Mouse (Mus musculus) bone marrow macrophage, adult 2 months (primary cell): ENCODE measurements around the gene Hspb9. TPM values are rescaled to one million over a fixed set of nuclear protein-coding genes. Genes with fewer than 3 reads are reported as not detected.

Experiments
- H3K27ac ChIP-seq: 2 replicates; pipeline ENCODE4 v1.5.1; 2012; ENCODE audit warnings: low read depth, low read length; ENCODE audit not compliant: insufficient read depth
- H3K4me1 ChIP-seq: 2 replicates; pipeline ENCODE4 v1.6.1; 2012; ENCODE audit warnings: low read length; ENCODE audit not compliant: control insufficient read depth, insufficient read depth
- H3K4me3 ChIP-seq: 2 replicates; pipeline ENCODE4 v1.5.1; 2012; ENCODE audit warnings: mild to moderate bottlenecking, low read length, moderate library complexity; ENCODE audit not compliant: insufficient read depth
- CTCF ChIP-seq: IDR thresholded peaks from 2 replicates; pipeline ENCODE4 v1.5.1; 2012; ENCODE audit warnings: low read depth, mild to moderate bottlenecking, low read length, moderate library complexity
- POLR2A ChIP-seq: IDR thresholded peaks from 2 replicates; pipeline ENCODE4 v1.6.1; 2012; ENCODE audit warnings: mild to moderate bottlenecking, low read depth, low read length, borderline replicate concordance
- polyA plus RNA-seq: library from polyadenylated mRNA; stranded (reverse); fragments of >200 nt; gene quantifications from 2 replicates; pipeline ENCODE4 v1.2.4, GENCODE M21; 2012; ENCODE audit not compliant: missing spikeins, insufficient read depth, insufficient read length

The Hspb9 gene
- polyA plus RNA-seq, 1 experiment = not detected

DNA sequence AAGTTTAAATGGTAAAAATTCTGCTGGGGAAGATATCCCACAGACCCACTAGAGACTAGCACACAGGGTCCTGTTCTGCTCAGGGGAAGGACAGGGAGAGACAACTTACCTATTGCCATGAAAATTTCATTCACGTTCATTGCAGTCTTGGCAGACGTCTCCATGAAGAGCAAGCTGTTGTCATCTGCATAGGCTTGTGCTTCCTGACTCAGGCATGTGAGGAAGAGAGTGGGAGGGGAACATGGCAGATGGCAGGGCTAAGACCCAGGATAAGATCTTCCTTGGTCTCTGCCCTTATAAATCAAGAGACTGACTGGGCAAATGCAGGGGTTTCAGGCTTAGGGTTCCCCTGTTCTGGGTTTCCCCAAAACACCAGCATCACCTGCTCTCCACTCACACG, 3.0 kb downstream of the Hspb9 start:
- Histone ChIP-seq H3K4me1 (peaks cover 44% of the 10 kb centered on the region), H3K4me3 (no peak overlapping the region), H3K27ac (no peak overlapping the region)
- TF ChIP-seq CTCF = no peak
- no peak for TF ChIP-seq POLR2A

DNA sequence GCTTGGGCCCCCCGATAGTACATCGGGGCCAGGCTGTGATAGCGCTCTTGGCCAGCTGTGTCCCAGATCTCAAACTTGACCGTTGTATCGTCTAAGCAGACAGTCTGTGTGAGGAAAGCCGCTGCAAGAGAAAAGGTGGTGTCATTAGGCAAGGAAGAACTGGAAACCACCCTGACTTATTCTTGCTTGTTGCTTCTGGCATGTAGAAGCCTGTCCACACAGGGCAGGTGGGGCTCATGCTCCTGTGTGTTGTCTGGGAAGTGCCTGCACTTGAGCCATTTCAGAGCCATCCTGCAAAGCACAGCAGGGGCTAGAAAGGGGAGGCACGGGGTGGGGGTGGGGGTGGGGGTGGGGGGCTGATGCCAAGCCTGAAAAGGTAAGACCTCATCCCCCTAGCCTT, 4.8 kb downstream of the Hspb9 start:
- no peak overlapping the region for H3K27ac ChIP-seq
- H3K4me1 ChIP-seq = peaks cover 48% of the 10 kb centered on the region
- TF ChIP-seq CTCF (no peak), POLR2A (no peak)
- H3K4me3 ChIP-seq = no peak overlapping the region

DNA sequence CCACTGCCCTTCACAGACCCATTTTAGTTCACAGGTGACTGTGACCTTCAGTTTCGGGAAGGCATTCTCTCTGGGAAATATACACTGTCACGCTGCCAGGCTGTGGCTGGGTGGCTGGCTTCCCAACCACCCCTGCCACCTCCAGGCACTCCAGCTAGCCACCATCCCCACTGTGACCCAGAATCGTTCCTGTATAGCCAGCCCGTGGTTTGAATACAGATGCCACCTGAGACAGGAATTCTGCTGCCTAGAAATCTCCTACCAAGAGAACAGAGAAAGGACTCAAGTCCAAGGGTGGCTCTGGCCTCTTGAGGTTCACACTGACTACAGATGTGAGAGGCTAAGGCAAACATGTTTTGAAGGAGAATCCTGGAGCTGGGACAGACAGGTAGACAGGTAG, 5.2 kb downstream of the Hspb9 start:
- Histone ChIP-seq H3K27ac (peak overlapping the region; percentile 54), H3K4me1 (peaks cover 49% of the 10 kb centered on the region), H3K4me3 (no peak overlapping the region)
- TF ChIP-seq CTCF (no peak), POLR2A (no peak)

DNA sequence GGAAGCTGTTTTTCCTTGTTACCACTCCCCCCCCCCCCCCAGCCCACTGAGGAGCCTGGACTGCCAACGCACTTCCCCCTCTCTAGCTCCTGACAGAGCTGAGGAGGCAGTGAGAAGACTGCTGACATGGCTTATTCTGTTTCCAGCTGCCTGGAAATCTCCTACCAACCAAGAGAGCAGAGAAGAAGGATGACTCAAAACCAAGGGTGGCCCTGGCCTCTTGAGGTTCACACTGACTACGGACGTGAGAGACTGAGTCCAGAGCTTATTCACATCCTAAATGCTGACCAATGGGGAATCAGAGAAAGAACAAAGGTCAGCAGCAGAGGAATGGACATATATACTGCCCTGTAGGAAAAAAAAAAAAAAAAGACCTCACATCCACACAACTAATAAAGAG, 5.7 kb downstream of the Hspb9 start:
- peaks cover 48% of the 10 kb centered on the region for H3K4me1 ChIP-seq
- H3K4me3 ChIP-seq = no peak overlapping the region
- TF ChIP-seq POLR2A = no peak
- TF ChIP-seq CTCF = no peak
- peak overlapping the region; percentile 87 for H3K27ac ChIP-seq

DNA sequence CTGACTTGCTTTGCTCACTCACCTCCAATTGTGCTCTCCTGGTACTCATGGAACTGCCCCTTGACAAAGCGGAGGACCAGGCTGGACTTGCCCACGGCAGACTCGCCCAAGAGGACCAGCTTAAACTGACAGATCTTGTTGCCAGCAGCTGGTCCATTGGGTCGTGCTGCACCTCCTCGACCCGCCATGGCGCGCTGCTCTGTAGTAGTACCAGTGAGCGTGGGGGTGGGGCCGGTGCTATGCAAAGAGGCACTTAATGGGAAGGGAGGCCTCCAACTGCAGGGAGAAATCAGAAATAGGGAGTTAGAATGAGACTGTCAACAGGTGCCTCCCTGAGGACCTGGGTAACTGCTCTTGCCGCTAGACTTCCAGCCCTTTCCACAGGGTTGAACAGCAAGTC, 6.2 kb downstream of the Hspb9 start:
- peak overlapping the region; percentile 87 for H3K27ac ChIP-seq
- H3K4me1 ChIP-seq = peaks cover 52% of the 10 kb centered on the region
- TF ChIP-seq POLR2A = no peak
- TF ChIP-seq CTCF = no peak
- H3K4me3 ChIP-seq = no peak overlapping the region; the same call in 1 of the 2 replicates

DNA sequence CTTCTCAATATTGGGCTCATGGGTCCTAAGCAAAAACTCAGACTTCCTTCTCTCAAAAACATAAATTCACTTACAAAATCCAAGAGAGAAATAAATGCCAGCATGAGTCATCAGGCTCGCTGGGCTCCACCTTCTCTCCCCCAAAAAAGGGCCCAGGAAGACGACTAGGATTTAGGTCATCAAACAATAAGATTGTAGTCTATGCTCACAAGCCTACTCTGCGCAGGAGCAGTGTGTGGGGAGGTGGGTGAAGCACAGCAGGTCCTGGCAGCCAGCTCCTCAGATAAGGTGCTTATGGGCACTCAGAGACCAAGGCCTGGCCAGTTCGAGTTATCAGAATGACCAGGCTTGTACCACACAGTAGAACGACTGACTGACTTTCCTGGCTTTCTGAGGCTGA, 6.7 kb downstream of the Hspb9 start:
- TF ChIP-seq POLR2A (no peak), CTCF (no peak)
- peak overlapping the region; percentile 28 for H3K4me3 ChIP-seq
- H3K27ac ChIP-seq = peak overlapping the region; percentile 87
- H3K4me1 ChIP-seq = peaks cover 56% of the 10 kb centered on the region

DNA sequence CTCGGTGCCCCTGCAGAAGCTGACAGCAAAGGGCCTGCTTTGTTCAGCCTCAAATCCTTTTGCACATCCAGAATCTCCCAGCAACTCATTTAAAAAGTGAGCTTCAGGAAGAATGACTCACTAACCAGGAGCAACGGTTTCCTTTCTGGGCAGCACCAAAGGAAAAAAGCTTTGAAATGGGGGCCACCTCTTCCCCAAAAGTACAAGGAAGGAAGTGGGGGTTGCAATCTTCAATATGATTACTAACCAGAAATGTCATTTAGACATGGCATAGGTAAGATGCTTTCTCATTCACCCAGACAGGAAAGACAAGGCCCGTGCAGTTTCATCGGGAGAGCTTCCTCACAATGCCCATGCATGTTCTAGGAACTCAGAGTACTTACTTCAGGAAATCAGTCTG, 7.6 kb downstream of the Hspb9 start:
- H3K4me3 ChIP-seq = peak overlapping the region; percentile 28
- TF ChIP-seq POLR2A = no peak
- TF ChIP-seq CTCF = no peak
- peak overlapping the region; percentile 87 for H3K27ac ChIP-seq
- H3K4me1 ChIP-seq = peaks cover 63% of the 10 kb centered on the region

DNA sequence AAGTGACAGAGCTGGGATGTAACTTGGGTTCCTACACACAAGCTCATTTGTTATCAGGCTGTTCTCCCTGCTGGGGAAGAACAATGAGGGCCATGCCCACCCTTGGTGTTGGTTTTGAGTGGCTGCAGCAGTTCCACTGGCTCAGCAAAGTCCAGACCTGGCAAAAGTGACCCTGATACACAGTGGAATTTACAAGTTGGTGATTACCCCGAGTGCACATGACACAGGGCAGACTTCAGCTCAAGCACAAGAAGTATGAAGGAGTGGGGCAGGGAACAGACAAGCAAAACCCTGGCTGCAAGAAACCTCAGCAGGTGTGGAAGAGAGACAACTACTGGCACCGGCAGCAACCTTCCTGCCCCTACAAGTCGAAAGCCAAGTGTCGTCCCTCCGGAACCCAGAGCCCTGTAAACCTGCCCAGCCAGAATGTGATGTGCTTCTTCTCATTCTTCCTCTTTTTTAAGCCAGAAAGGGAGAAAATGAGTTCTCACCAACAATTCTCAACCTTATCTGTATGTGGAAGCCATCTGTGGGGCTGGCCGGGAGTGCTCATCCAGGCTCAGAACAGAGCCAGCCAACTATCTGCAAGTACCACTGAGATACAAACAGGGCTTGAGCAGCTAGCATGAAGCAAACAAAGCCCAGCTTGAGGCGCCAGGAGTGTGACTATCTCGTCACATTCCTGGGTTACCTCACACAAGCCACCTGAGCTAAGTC, 8.3 kb downstream of the Hspb9 start:
- peak overlapping the region; percentile 87 for H3K27ac ChIP-seq
- peaks cover 63% of the 10 kb centered on the region for H3K4me1 ChIP-seq
- TF ChIP-seq CTCF (no peak), POLR2A (no peak)
- H3K4me3 ChIP-seq = peak overlapping the region; percentile 26

DNA sequence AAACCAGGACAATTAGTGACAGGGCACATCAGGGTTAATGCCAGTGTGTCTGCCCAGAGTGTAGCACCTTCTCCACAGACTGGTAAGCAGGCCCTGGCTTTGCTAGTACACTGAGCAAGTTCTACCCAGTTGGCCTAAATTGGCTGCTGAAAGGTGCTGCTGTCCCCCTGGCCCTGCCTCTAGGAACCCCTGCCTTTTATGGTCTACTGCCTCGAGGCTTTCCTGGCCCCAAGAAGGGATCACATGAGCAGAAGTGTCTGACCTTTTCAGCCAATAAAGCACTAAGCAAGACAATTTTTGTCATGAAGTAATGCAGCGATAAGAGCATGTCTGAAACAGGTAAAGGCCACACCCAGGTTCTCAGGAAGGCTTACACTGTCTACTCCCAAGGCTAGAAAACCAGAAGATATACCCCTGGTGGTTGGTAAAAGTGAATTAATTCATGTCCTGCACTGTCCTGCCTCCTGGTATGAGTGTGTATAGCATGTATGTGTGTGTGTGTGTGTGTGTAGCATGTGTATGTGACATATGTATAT, 8.9 kb downstream of the Hspb9 start:
- TF ChIP-seq CTCF = no peak
- no peak for TF ChIP-seq POLR2A
- H3K4me1 ChIP-seq = peaks cover 68% of the 10 kb centered on the region
- no peak overlapping the region for H3K4me3 ChIP-seq
- peak overlapping the region; percentile 87 for H3K27ac ChIP-seq

DNA sequence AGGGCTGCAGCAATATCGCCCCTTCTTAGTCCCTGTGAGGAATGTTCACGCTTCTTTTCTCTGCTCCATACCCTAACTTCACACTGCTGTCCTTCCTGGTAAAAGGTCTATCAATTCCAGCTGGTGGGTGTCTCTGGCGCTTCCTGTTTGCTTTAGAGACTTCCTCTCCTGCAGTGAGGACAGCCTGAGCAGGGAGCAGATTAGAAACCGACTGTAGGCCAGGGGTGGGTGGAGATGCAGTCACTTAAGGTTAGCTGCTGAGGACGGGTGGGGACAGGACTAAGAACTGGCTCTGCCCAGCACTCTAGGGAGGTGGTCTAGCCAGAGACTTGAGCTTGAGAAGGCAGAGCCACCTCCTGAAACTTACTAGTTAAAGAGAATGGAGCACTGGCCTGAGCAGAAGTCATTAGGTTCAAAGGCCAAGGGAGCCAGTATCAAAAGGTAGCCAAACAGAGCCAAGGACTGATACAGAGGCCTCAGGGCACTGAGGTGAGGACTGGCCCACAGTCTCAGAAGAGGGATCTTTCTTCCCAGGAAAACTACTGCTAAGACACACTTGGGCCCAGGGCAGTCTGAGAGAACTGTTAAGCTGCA, 11.4 kb downstream of the Hspb9 start:
- peak overlapping the region; percentile 8; the same call in 1 of the 2 replicates for H3K4me3 ChIP-seq
- peak overlapping the region; percentile 87 for H3K27ac ChIP-seq
- TF ChIP-seq CTCF (no peak), POLR2A (no peak)
- peaks cover 66% of the 10 kb centered on the region for H3K4me1 ChIP-seq
